Mouse (Mus musculus): ENCODE results near the gene Kif1a.

DNA sequence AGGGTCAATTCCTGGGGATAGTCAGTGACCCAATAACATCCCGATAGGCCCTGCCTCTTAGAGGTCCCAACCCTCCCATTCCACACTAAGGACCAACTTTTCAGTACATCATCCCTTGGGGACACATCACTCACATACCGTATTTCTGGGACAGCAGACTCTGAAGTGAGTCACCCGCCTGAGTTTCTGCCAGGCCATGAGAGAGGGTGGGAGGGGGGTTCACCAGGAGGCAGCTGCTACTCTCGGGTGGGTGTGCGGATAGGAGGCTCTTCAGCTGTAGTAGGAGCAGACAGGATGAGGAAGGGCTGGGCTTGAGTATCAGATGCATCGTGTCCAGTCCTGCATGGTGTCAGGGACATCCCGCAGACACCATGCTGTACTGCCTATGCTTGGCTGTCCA is 38.0 kb upstream of the Kif1a start:
- no peak for TF ChIP-seq CTCF (IDR thresholded peaks at IDR 0.05; ENCODE audit: control insufficient read depth, insufficient read depth, low read length)
- TF ChIP-seq POLR2A (IDR thresholded peaks at IDR 0.05; ENCODE audit: borderline replicate concordance, control insufficient read depth, low read depth, low read length): no peak
